Mouse (Mus musculus): ENCODE results near the gene Prcd.

DNA sequence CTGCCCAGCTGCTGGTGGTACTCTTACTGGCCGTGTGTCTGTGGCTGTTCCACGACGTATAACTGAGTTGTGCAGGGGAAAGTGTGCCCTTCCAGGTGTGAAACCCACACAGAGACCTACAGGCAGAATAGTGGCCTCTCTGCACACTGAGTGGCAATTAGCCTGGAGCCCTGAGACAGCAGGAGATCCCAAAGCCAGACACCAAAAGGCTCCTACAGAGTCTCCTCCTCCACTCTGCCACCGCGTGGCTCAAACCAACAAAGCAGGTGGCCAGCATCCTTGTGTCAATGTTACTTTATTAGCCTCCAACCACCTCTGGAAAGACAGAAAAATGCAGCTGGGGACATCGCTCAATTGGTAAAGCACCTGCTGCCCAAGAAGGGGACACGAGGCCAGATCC is 15.5 kb downstream of the Prcd start:
- TF ChIP-seq CTCF (IDR thresholded peaks at IDR 0.05): peak; percentile 50
- TF ChIP-seq EP300 (IDR thresholded peaks at IDR 0.05): no peak
